Mouse (Mus musculus): Measurements from ENCODE around the gene Gm4869.

The Gm4869 gene

GRCm38 (mm10) chr5:140538111-140538683 lies 92.8 kb downstream of the Gm4869 start:
- no peak for DNase-seq

DNA sequence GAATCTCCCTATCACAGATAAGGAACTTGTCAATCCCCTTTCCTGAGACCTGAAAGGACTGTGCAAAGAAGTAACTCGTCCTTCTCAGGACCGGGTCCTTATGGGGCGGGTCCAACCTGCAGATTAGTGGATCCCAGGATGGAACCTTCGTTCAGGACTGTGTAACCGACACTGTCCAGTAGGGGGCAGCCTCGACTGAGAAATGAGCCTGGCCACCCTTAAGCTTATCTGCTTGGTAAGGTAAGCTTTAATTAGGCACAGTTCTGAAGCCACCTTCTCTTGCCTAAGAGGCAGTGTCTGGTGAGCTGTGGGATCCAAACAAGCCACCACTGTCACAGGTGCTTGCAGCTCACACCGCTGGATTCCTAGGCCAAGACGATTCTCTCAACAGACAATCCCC lies 94.7 kb downstream of the Gm4869 start:
- peak; percentile 73 to 77 for DNase-seq

DNA sequence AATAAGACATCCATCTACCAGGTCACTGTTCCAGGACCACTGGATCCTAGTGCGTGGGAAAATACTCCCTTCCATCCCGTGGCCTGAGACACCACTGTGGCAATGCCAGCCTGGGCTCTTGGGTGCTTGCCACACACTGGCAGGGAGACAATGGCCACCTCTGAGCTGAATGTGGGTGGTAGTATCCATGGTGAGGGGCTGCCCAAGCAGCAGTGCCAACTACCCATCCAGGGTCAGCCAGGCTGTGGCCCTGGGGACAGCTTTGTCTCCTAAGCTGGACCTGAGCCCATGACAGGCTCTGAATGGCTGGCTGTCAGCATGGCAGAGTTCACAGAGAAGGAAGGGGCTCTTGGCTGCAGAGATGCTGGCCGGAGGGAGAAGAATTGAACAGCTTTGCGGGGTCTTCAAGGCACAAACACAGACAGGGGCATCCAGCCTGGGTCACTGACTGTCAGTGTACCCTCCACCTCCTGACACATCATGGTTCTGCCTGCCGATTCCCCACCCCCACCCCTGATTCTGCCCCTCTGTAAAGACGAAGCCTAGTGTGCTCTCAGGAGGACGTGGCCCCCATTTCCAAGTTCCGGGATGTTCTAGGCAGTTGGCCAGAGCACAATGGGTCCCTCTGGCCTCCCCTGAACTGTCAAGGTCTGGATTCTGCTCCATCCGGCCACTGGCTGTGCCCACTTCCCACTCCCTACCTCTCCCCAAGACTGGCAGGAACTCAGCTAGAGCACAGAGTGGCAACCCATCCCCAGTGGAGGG lies 97.5 kb downstream of the Gm4869 start:
- DNase-seq: no peak
